Mouse (Mus musculus) limb, embryonic 10.5 days (tissue): ENCODE results near the gene Plch1. TPM values are rescaled to one million over a fixed set of nuclear protein-coding genes. Genes with fewer than 3 reads are reported as not detected.

Experiments used
- DNase-seq: peaks from one replicate; pipeline ENCODE4 v3.0.0-alpha.2; 2017; ENCODE audit warnings: low spot score
- H3K27ac ChIP-seq: fragments of 300-500 bp; sonication (generic); 2 replicates; pipeline ENCODE4 v1.5.1; 2016; ENCODE audit warnings: mild to moderate bottlenecking
- H3K27me3 ChIP-seq: fragments of 300-500 bp; sonication (generic); 2 replicates; pipeline ENCODE4 v1.6.1; 2016; ENCODE audit warnings: low read depth, mild to moderate bottlenecking; ENCODE audit not compliant: poor library complexity, severe bottlenecking
- H3K36me3 ChIP-seq: fragments of 300-500 bp; sonication (generic); 2 replicates; pipeline ENCODE4 v1.6.1; 2016; ENCODE audit warnings: mild to moderate bottlenecking, moderate library complexity
- H3K4me1 ChIP-seq: fragments of 300-500 bp; sonication (generic); 2 replicates; pipeline ENCODE4 v1.6.1; 2016
- H3K4me3 ChIP-seq: fragments of 300-500 bp; sonication (generic); 2 replicates; pipeline ENCODE4 v1.5.1; 2016; ENCODE audit warnings: mild to moderate bottlenecking, moderate library complexity
- H3K9me3 ChIP-seq: fragments of 300-500 bp; sonication (generic); replicated peaks from 2 replicates; pipeline ENCODE4 v1.6.1; 2016; ENCODE audit warnings: mild to moderate bottlenecking
- WGBS: fragments of 180-500 bp; shearing (Covaris S2); methylation state at CpG from one replicate; pipeline ENCODE4 v1.1.7; 2016; 5-methylcytosine and 5-hydroxymethylcytosine counted together
- polyA plus RNA-seq: library from polyadenylated mRNA; unstranded; fragments of >200 nt; fragmentation: Nextera tagmentation; extraction: Ambion mirVana; gene quantifications from 2 replicates; pipeline ENCODE4 v1.2.1, GENCODE M21; 2016

Plch1 gene
- polyA plus RNA-seq, 1 experiment from 2014 or later = 4.5 TPM

DNA sequence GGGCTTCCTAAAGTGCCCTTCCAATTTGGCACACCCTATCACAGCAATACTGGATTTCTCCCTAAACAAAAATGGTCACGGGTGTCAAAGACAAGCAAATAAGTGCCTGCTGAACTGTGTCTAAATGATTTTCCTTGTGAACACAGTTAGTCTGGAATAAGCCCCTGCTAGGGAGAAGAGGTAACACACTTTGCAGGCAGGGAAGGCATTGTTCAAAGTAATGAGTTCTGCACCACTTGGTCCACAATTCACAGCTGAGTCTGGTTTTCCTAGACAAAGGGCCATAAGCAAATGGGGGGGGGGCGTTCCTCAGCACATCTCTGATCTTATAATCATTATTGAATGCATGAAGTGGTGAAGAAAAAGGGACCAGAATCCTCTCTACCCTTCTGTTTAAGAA lies 3.5 kb downstream of the Plch1 start:
- no peak for DNase-seq
- no peak overlapping the region for H3K4me3 ChIP-seq
- no peaks in the 10 kb centered on the region for H3K9me3 ChIP-seq
- H3K27ac ChIP-seq = no peak overlapping the region
- H3K27me3 ChIP-seq = no peaks in the 10 kb centered on the region
- H3K36me3 ChIP-seq = no peaks in the 10 kb centered on the region
- peaks cover 22% of the 10 kb centered on the region for H3K4me1 ChIP-seq
- WGBS = 60% methylated on average over 2 of the region's 2 CpGs

DNA sequence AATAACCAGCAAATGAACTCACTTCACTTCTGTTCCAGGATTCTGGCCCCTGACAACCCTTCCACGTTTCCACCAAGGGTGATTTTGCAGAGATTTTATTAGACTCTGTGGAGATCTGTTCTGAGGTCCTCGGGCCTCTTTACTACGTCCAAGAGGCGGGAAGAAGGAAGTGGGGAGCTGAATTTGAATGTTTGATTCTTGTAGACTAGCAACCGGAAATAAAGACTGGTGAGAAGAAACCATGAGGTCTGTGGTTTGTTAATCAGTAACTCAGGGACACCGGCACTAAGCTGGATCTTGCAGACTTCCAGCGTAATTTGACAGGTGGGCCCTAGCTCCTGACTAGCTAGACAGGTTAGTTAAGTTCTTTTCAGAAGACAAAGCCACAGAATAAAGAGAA lies 5.6 kb downstream of the Plch1 start:
- DNase-seq = no peak
- no peaks in the 10 kb centered on the region for H3K9me3 ChIP-seq
- H3K27me3 ChIP-seq = no peaks in the 10 kb centered on the region
- peaks cover 5% of the 10 kb centered on the region; the same call in 1 of the 2 replicates for H3K4me1 ChIP-seq
- 57% methylated on average over 7 of the region's 7 CpGs for WGBS
- no peaks in the 10 kb centered on the region for H3K36me3 ChIP-seq
- H3K4me3 ChIP-seq = no peak overlapping the region
- H3K27ac ChIP-seq = no peak overlapping the region

DNA sequence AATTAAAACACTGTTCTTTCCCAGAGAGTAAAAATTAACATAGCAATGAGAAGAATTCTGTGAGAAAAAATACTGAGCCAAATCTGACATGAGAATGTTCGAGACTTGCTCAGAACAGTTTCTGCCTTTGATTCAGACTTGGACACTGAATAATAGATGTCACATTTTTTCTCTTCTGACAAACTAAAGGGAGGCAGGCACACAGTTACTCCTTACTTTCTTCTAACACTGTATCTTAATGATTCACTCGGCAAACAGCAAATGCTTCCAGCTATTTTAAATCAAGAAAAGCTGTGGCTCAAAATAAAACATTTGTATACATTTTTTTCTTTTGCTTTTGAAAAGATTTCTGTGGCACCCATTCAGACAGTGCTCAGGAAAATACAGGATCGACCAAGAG lies 7.1 kb downstream of the Plch1 start:
- H3K27ac ChIP-seq = no peak overlapping the region
- 65% methylated on average over 3 of the region's 3 CpGs for WGBS
- no peaks in the 10 kb centered on the region for H3K36me3 ChIP-seq
- no peak overlapping the region for H3K4me3 ChIP-seq
- no peaks in the 10 kb centered on the region; the same call in 1 of the 2 replicates for H3K4me1 ChIP-seq
- no peak for DNase-seq
- H3K27me3 ChIP-seq = no peaks in the 10 kb centered on the region
- H3K9me3 ChIP-seq = no peaks in the 10 kb centered on the region

DNA sequence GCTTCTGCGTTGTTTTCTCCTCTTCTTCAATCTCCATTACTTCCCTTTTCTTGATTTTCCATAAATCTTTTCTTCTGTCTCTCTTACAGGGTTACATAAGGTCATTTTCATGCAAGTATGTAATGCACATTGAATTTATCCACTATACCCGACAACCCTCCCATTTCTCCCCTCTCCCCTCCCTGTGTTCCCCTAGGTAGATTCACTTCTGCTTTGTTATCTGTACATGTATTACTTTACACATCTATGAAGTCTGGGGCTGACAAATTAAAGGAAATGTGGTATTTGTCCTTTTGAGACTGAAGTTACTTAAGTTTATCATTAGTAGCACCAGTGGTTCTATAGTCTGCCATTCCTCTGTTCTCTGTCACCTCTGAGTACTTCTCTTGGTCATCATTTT lies 18.2 kb downstream of the Plch1 start:
- no peaks in the 10 kb centered on the region for H3K9me3 ChIP-seq
- WGBS = 89% methylated on average over 2 of the region's 2 CpGs
- peaks cover 6% of the 10 kb centered on the region; the same call in 1 of the 2 replicates for H3K4me1 ChIP-seq
- no peak overlapping the region for H3K27ac ChIP-seq
- H3K27me3 ChIP-seq = no peaks in the 10 kb centered on the region
- H3K4me3 ChIP-seq = no peak overlapping the region
- DNase-seq = no peak
- H3K36me3 ChIP-seq = no peaks in the 10 kb centered on the region

DNA sequence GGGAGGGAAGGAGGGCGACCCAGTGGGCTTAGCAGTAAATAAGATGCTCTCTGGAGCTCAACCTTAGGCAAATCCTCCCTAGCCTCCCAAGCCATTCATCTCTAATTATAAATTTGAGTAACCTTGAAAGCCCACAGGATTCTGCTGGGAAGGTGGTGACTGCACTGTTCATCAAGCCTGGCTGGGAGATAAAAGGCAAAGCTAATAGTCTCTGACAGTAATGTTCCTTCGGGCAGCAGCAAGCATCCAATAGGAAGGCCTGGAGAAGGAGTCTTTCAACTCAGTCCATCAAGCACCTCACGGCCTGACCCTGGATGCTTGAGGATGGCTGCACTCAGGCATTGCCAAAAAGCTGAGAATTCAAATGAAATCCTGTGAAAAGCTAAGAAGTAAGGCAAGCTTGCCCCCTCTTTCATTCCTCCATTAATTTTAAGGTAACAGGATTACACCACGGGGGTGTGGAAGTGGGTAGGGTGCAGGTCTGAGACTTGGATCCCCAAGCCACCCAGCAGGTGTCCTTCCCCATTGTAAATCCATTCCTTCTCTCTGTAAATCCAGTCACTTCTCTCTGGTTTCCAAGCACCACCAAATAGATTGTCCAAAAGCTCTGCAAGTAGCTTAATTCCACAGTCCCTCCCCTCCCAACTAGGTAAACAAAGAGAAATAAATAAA lies 20.1 kb downstream of the Plch1 start:
- Histone ChIP-seq H3K36me3 (no peaks in the 10 kb centered on the region), H3K9me3 (no peaks in the 10 kb centered on the region), H3K4me1 (peaks cover 6% of the 10 kb centered on the region; the same call in 1 of the 2 replicates), H3K4me3 (no peak overlapping the region), H3K27ac (no peak overlapping the region), H3K27me3 (no peaks in the 10 kb centered on the region)
- DNase-seq = no peak
- 48% methylated on average over 4 of the region's 4 CpGs for WGBS

DNA sequence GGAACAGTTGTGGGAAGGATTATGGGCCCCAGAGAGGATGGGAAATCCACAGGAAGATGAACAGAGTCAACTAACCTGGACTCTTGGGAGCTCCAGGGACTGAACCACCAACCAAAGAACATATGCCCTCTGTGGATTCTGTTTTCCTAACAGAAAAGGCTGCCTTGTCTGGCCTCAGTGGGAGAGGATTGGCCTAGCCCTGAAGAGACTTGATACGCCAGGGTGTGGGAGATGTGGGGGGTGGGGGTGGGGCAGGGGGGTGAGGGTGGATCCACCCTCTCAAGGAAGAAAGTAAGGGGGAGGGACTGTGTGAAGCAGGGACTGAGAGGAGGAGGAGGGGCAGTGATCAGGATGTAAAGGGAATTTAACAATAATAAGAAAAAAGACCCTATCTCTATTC lies 26.5 kb downstream of the Plch1 start:
- no peak for DNase-seq
- no peaks in the 10 kb centered on the region for H3K9me3 ChIP-seq
- H3K27ac ChIP-seq = no peak overlapping the region
- H3K27me3 ChIP-seq = no peaks in the 10 kb centered on the region
- no peak overlapping the region for H3K4me3 ChIP-seq
- no peaks in the 10 kb centered on the region for H3K36me3 ChIP-seq
- WGBS = 13% methylated on average over 1 of the region's 1 CpGs
- peaks cover 2% of the 10 kb centered on the region; the same call in 1 of the 2 replicates for H3K4me1 ChIP-seq

DNA sequence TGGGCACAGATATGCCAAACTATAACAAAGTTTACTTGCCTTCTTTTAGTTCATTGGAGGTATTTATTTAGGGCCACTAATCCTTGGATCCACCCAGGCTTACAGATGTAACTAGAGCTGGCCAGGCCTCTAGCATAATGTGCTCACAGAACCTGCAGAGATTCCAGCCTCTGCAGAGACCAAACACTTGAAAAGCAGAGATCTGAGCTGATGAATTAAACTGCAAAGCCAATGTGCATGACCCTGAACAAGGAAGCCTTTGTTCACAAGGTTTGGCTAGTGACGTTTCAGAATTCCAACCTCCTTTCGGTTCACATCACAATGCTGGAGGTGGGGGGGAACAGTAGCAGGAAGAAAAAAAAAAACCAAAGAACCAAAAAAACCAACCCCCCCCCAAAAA lies 28.0 kb downstream of the Plch1 start:
- no peaks in the 10 kb centered on the region for H3K36me3 ChIP-seq
- DNase-seq = no peak
- no peaks in the 10 kb centered on the region for H3K27me3 ChIP-seq
- no peak overlapping the region for H3K27ac ChIP-seq
- peaks cover 2% of the 10 kb centered on the region; the same call in 1 of the 2 replicates for H3K4me1 ChIP-seq
- 62% methylated on average over 2 of the region's 2 CpGs for WGBS
- H3K9me3 ChIP-seq = no peaks in the 10 kb centered on the region
- no peak overlapping the region for H3K4me3 ChIP-seq

DNA sequence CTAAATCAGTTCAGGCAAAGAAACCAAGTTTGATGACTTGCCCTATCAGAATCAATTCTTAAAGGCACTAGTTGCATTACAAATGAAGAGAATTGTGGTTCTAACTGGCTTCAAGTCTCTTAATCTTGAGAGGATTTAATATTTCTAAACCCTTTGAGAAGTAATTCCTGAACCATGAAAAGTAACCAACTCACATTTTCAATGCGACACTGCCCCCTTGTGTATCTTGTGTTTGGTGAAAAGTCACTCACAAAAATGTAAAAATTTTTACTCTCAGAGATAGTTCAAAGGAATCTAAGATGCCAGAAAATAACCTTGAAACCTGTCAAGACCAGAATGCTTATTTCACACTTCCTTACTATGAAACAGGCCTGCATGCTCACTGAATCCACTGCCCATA lies 31.0 kb downstream of the Plch1 start:
- H3K4me1 ChIP-seq = peaks cover 2% of the 10 kb centered on the region; the same call in 1 of the 2 replicates
- H3K4me3 ChIP-seq = no peak overlapping the region
- no peaks in the 10 kb centered on the region for H3K27me3 ChIP-seq
- no peaks in the 10 kb centered on the region for H3K9me3 ChIP-seq
- H3K36me3 ChIP-seq = no peaks in the 10 kb centered on the region
- no peak for DNase-seq
- no peak overlapping the region for H3K27ac ChIP-seq
- WGBS = 71% methylated on average over 1 of the region's 1 CpGs

DNA sequence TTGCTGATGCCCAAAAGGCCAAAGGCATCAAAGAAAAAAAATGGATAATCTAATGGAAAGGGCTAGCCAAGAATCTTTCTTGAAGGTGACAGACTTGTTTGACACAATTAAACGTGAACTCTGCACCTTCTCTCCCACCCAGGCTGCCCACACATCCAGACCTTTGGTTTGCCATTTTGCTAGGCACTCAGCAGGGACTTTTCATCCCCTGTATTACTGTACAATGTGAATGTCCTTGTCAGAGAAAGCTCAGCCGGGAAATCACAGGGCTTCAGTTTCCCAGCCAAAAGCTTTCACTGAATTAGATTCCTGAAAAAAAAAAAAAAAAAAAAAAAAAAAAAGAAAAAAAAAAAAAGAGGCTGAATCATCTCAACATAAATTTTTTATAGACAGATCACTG lies 34.2 kb downstream of the Plch1 start:
- Histone ChIP-seq H3K36me3 (no peaks in the 10 kb centered on the region), H3K4me3 (no peak overlapping the region), H3K27me3 (no peaks in the 10 kb centered on the region), H3K4me1 (no peaks in the 10 kb centered on the region), H3K9me3 (no peaks in the 10 kb centered on the region), H3K27ac (no peak overlapping the region)
- WGBS = 90% methylated on average over 2 of the region's 2 CpGs
- DNase-seq = no peak

DNA sequence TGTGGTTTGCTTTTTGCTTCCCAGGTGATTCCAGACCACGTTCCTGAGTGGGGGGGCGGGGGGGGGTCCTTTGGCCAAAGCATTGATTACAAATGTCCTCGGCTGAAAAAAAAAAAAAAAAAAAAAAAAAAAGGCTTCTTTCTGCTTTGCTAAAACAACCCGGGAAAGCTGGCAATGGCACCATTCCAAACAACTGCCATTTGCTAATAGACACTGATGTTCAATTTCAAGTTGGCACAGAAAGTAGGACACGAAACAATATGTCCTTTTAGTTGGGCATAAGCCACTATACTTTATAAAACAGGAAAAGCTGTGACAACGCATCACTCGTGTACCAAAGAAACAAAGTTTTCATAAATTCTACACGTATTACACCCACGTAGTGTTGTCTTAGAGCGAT lies 36.6 kb downstream of the Plch1 start:
- no peaks in the 10 kb centered on the region for H3K4me1 ChIP-seq
- H3K27ac ChIP-seq = no peak overlapping the region
- H3K9me3 ChIP-seq = no peaks in the 10 kb centered on the region
- H3K36me3 ChIP-seq = no peaks in the 10 kb centered on the region
- no peak for DNase-seq
- H3K27me3 ChIP-seq = no peaks in the 10 kb centered on the region
- WGBS = 91% methylated on average over 10 of the region's 10 CpGs
- H3K4me3 ChIP-seq = no peak overlapping the region

DNA sequence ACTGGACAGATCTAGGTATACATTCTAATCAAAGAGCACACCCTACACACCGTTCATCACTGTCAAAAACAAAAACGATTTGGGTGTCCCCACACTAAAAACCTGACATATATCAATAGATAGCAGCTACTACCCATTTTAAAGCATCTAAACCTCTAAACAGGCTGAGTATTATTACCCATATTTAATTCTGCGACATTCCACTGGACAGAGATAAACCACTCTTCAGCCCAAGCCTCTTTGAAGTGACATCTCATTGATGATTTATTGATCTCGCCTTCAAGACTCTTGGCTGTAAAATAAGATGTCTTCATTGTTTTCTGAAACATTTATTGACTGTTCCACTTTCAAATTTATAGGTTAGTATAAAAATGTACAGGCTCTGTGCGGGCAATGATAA lies 46.4 kb downstream of the Plch1 start:
- no peak for DNase-seq
- no peaks in the 10 kb centered on the region for H3K4me1 ChIP-seq
- no peak overlapping the region for H3K4me3 ChIP-seq
- no peaks in the 10 kb centered on the region for H3K27me3 ChIP-seq
- 70% methylated on average over 5 of the region's 5 CpGs for WGBS
- H3K9me3 ChIP-seq = no peaks in the 10 kb centered on the region
- H3K27ac ChIP-seq = no peak overlapping the region
- no peaks in the 10 kb centered on the region for H3K36me3 ChIP-seq

DNA sequence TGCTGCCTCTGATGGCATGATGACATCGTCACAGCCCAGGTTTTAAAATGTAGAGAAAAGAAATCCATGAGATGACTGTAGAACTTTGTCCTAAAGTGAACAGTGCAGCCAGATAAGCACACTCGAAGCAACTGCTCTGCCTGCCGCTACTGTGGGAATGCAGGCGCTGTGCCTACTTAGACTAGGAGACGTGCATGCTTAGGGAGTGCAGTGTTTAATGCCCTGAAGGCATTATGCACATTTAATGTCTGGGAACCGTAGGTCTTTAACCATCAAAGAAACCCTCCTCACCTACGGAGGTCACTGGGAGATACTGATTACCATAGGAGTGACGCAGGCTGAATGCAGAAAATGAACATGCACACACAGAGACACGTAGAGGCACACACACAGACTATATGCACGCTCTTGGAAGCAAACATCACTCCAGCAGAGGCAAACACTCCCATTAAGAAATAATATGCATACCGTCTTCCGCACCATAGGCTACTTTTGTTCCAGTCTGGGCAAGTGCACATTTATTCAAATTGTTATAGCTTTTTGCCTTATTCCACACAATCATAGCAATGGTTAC lies 48.1 kb downstream of the Plch1 start:
- DNase-seq = no peak
- no peak overlapping the region for H3K4me3 ChIP-seq
- H3K4me1 ChIP-seq = no peaks in the 10 kb centered on the region
- WGBS = 77% methylated on average over 12 of the region's 12 CpGs
- H3K27ac ChIP-seq = no peak overlapping the region
- no peaks in the 10 kb centered on the region for H3K36me3 ChIP-seq
- H3K9me3 ChIP-seq = no peaks in the 10 kb centered on the region
- H3K27me3 ChIP-seq = no peaks in the 10 kb centered on the region

DNA sequence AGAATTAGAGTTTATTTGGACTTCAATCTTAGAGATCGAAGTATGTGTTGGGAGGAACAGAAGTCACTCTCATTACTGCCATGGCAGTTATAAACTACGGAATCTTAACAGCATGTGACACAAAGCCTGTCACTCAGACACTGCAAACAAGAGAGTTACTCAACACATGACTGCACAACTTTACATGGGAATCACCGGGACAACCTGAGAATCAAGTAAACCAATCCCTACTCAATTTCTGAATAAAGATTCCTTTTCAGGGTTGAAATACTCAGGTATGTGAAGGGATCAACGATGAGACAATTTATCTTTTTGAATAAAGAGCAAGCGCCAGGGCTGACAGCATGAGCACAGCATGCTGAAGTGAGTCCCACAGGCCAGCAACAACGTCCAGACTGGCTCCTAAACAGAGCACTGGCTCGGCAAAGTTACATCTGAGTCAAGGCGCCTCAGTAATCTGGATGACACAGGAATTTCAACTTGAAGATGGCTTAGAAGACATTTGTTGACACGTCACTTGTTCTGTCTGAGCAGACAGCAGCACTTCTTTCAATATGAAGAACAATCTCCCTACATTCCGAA lies 49.4 kb downstream of the Plch1 start:
- DNase-seq = no peak
- whole genome bisulfite sequencing = 78% methylated on average over 10 of the region's 10 CpGs

More for the DNA sequence above, 49.4 kb downstream of the Plch1 start:
- no peaks in the 10 kb centered on the region for H3K4me1 ChIP-seq
- H3K9me3 ChIP-seq = no peaks in the 10 kb centered on the region
- H3K27ac ChIP-seq = no peak overlapping the region
- no peak overlapping the region for H3K4me3 ChIP-seq
- H3K27me3 ChIP-seq = no peaks in the 10 kb centered on the region
- H3K36me3 ChIP-seq = no peaks in the 10 kb centered on the region
